Mouse (Mus musculus): ENCODE measurements around the gene Cdc42ep2. TPM values are rescaled to one million over a fixed set of nuclear protein-coding genes. Genes with fewer than 3 reads are reported as not detected.

Gene Cdc42ep2
- polyA plus RNA-seq, 1 experiment from 2014 or later: 13.5 TPM

GRCm38 (mm10) chr19:5954031-5954710, 29.6 kb upstream of the Cdc42ep2 start:
- no peak overlapping the region for H3K9ac ChIP-seq
- H3K36me3 ChIP-seq: peaks cover 42% of the 10 kb centered on the region
- WGBS: 71% methylated on average over 22 of the region's 22 CpGs
- no peak overlapping the region for H3K27ac ChIP-seq (replicated peaks)
- no peaks in the 10 kb centered on the region for H3K4me1 ChIP-seq (replicated peaks)
- no peak for ATAC-seq (ENCODE audit: low read depth)
- no peak overlapping the region for H3K4me2 ChIP-seq
- no peaks in the 10 kb centered on the region for H3K9me3 ChIP-seq
- H3K27me3 ChIP-seq: no peaks in the 10 kb centered on the region
- H3K4me3 ChIP-seq: no peak overlapping the region

DNA sequence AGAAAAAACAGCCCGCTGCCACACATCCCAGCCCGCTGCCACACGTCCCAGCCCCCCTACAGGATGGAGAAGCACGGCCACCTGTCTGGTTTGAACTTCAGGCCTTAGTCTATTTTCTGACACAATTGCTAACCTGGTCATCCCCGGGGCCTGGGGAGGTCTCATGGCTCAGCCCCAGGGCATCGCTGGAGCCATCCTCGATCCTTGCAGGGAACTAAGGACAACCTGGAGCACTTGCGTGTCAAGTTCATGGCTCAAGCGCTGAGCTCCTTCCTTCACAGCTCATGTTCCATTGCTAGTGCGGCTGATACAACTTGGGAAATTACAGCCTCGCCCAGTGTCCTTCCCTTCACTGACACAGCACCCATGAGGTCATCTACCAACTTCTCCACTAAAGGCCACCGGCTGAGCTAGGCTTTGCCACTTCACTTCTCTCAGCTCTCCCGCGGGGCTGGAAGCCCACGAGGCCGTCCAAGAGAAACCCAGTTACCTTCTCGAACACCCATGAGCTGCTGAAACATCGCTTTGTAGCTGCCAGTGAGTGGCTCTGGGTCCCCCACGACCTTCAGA, 28.7 kb upstream of the Cdc42ep2 start:
- ATAC-seq (ENCODE audit: low read depth): no peak

DNA sequence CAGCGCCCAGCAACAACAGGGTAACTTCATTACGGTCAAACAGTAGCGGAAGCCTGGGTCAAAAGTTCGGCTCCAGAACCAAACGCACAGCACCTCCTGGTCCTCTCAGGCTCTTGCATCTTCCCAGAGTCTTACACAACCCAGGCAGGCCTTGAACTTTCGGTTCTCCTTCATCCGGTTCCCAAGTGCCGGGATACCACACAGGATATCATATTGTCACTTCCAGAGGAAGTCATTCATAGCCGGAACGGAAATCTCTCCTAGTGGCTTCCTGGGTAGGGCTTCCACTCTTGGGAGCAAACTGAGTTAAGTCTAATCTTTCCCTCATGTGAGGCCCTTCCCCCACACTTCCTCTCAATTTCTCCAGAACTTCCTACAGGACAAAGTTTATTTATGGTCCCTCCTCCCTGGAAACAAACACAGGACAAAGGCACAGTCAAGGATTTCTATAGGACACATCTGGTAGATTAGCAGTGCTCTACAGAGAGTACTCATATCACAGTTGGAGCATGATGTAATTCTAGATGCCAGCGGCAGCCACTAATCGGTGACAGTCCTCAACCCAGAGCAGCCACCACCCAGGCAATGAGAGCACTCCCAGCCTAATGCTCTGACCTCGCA, 27.6 kb upstream of the Cdc42ep2 start:
- Histone ChIP-seq H3K27me3 (no peaks in the 10 kb centered on the region), H3K27ac (replicated peaks) (peak overlapping the region; percentile 38; the same call in 1 of the 2 replicates), H3K36me3 (peaks cover 47% of the 10 kb centered on the region), H3K4me1 (replicated peaks) (no peaks in the 10 kb centered on the region), H3K9me3 (no peaks in the 10 kb centered on the region), H3K9ac (no peak overlapping the region), H3K4me2 (no peak overlapping the region), H3K4me3 (no peak overlapping the region)
- 84% methylated on average over 13 of the region's 13 CpGs for WGBS
- no peak for ATAC-seq (ENCODE audit: low read depth)

More for the DNA sequence above, 28.7 kb upstream of the Cdc42ep2 start:
- no peak overlapping the region for H3K4me3 ChIP-seq
- peaks cover 42% of the 10 kb centered on the region for H3K36me3 ChIP-seq
- H3K9me3 ChIP-seq: no peaks in the 10 kb centered on the region
- no peak overlapping the region for H3K4me2 ChIP-seq
- H3K9ac ChIP-seq: no peak overlapping the region
- H3K27me3 ChIP-seq: no peaks in the 10 kb centered on the region
- H3K4me1 ChIP-seq (replicated peaks): no peaks in the 10 kb centered on the region
- 93% methylated on average over 19 of the region's 19 CpGs for WGBS
- H3K27ac ChIP-seq (replicated peaks): no peak overlapping the region

DNA sequence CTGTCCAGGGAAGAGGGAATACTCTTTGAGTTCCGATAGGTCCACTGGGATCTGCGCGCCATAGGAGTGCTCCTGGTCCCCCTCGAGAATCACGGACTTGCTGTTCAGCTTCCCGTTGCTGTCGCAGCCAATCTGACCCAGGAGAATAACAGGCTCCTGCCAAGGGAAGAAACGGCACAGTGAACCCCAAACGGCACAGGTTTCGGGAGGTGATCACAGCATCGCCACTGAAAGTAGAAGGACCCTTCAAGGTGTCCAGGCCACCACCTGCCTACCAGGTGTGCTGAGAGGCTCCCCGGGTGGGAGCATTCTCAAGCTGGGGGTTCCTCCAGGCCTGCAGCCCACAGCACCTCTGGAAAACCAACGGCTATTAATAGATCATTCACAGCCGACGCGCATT, 27.0 kb upstream of the Cdc42ep2 start:
- Histone ChIP-seq H3K27ac (replicated peaks) (no peak overlapping the region), H3K9me3 (no peaks in the 10 kb centered on the region), H3K9ac (no peak overlapping the region), H3K4me1 (replicated peaks) (no peaks in the 10 kb centered on the region), H3K27me3 (no peaks in the 10 kb centered on the region), H3K4me3 (no peak overlapping the region), H3K36me3 (peaks cover 47% of the 10 kb centered on the region), H3K4me2 (no peak overlapping the region)
- 93% methylated on average over 16 of the region's 16 CpGs for WGBS
- ATAC-seq (ENCODE audit: low read depth): no peak

DNA sequence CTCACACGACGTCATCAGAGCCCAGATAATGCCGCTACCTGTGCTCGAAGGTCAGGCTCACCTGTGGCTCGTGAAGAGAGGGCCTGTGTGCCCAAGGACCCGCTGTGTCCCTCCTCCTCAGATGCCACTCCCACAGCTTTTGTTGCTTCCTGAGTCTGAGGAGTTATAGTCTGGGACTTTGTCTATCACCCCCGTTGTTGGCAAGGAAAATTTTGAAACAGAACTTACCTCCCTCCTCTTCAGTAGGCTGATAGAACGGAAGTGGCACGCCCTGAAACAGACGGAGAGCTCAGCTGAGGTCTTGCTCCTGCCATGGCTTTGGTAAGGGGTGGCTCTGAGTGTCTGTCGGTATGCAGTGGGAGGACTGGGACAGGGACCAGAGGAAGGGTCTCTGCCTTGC, 25.6 kb upstream of the Cdc42ep2 start:
- no peaks in the 10 kb centered on the region for H3K9me3 ChIP-seq
- WGBS: 97% methylated on average over 11 of the region's 11 CpGs
- ATAC-seq (ENCODE audit: low read depth): no peak
- H3K4me3 ChIP-seq: no peak overlapping the region
- H3K27me3 ChIP-seq: no peaks in the 10 kb centered on the region
- H3K4me1 ChIP-seq (replicated peaks): 0 out of 2 replicates have a peak, but pooled peaks cover 3% of the 10 kb centered on the region
- no peak overlapping the region for H3K4me2 ChIP-seq
- no peak overlapping the region for H3K9ac ChIP-seq
- H3K27ac ChIP-seq (replicated peaks): no peak overlapping the region
- peaks cover 49% of the 10 kb centered on the region for H3K36me3 ChIP-seq

- H3K27ac ChIP-seq (replicated peaks): no peak overlapping the region
- H3K9ac ChIP-seq: no peak overlapping the region
- H3K4me3 ChIP-seq: no peak overlapping the region
- no peaks in the 10 kb centered on the region for H3K27me3 ChIP-seq
- H3K36me3 ChIP-seq: peaks cover 44% of the 10 kb centered on the region
- no peak overlapping the region for H3K4me2 ChIP-seq
- 87% methylated on average over 8 of the region's 8 CpGs for WGBS
- 0 out of 2 replicates have a peak, but pooled peaks cover 9% of the 10 kb centered on the region for H3K4me1 ChIP-seq (replicated peaks)
- H3K9me3 ChIP-seq: no peaks in the 10 kb centered on the region
- ATAC-seq (ENCODE audit: low read depth): no peak
Observed at GRCm38 (mm10) chr19:5945891-5946290, 21.3 kb upstream of the Cdc42ep2 start.

DNA sequence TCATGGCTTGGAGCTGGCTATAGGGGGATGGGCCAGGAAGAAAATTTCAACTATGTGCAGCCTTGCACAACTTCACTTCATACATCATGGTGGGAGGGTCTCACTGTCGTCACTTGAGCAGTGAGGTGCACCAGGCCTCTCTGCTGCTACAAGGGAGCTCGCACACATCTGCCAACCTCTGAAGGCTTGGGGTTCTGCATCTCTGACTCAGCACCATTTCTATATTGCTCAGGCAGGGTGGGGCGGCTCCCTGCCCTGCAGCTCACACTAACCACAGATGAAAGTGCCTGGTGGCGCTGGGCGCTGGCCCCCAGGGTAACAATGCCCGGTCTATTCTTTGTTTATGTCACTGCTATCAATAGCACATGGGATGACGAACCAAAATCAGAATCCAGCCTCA, 20.4 kb upstream of the Cdc42ep2 start:
- no peak overlapping the region for H3K4me2 ChIP-seq
- no peaks in the 10 kb centered on the region for H3K27me3 ChIP-seq
- H3K9me3 ChIP-seq: no peaks in the 10 kb centered on the region
- no peak overlapping the region for H3K4me3 ChIP-seq
- ATAC-seq (ENCODE audit: low read depth): no peak
- H3K4me1 ChIP-seq (replicated peaks): 0 out of 2 replicates have a peak, but pooled peaks cover 9% of the 10 kb centered on the region
- 80% methylated on average over 7 of the region's 7 CpGs for WGBS
- peaks cover 36% of the 10 kb centered on the region for H3K36me3 ChIP-seq
- H3K9ac ChIP-seq: no peak overlapping the region
- no peak overlapping the region for H3K27ac ChIP-seq (replicated peaks)

DNA sequence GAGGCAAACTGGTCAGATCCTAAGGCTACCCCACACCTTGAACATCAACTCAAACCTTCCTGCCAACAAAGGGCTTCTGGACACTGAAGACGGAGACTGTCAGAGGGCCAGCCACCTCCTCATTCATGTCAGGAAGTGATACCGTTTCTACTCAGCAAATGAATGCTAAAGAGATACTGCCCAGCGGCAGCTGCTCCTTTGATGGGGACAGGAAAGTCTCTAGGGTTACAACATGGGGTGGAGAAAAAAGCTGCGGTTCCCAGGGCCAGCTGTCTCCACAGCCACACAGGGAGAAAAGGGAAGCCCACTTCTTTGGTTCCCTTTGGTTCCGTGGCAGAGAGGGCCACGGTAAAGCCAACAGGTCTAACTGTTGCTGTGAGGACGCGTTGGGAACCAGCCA, 19.5 kb upstream of the Cdc42ep2 start:
- no peak for ATAC-seq (ENCODE audit: low read depth)
- Histone ChIP-seq H3K4me1 (replicated peaks) (peaks cover 14% of the 10 kb centered on the region; the same call in 1 of the 2 replicates), H3K27ac (replicated peaks) (no peak overlapping the region), H3K9ac (no peak overlapping the region), H3K36me3 (peaks cover 38% of the 10 kb centered on the region), H3K4me3 (no peak overlapping the region), H3K4me2 (no peak overlapping the region), H3K9me3 (no peaks in the 10 kb centered on the region), H3K27me3 (no peaks in the 10 kb centered on the region)
- 75% methylated on average over 8 of the region's 8 CpGs for WGBS

- Histone ChIP-seq H3K27ac (replicated peaks) (no peak overlapping the region), H3K9ac (no peak overlapping the region)
Observed at GRCm38 (mm10) chr19:5943404-5943803, 18.8 kb upstream of the Cdc42ep2 start.

GRCm38 (mm10) chr19:5942581-5942980, 18.0 kb upstream of the Cdc42ep2 start:
- peaks cover 23% of the 10 kb centered on the region for H3K4me1 ChIP-seq (replicated peaks)
- H3K27me3 ChIP-seq: no peaks in the 10 kb centered on the region
- H3K27ac ChIP-seq (replicated peaks): no peak overlapping the region
- H3K4me3 ChIP-seq: no peak overlapping the region
- no peak for ATAC-seq (ENCODE audit: low read depth)
- H3K9ac ChIP-seq: no peak overlapping the region
- H3K4me2 ChIP-seq: no peak overlapping the region
- H3K9me3 ChIP-seq: no peaks in the 10 kb centered on the region
- H3K36me3 ChIP-seq: peaks cover 26% of the 10 kb centered on the region
- 93% methylated on average over 7 of the region's 7 CpGs for WGBS

More at GRCm38 (mm10) chr19:5943404-5943803, 18.8 kb upstream of the Cdc42ep2 start:
- 92% methylated on average over 15 of the region's 15 CpGs for WGBS
- Histone ChIP-seq H3K4me2 (no peak overlapping the region), H3K36me3 (peaks cover 34% of the 10 kb centered on the region), H3K4me3 (no peak overlapping the region), H3K9me3 (no peaks in the 10 kb centered on the region), H3K27me3 (no peaks in the 10 kb centered on the region), H3K4me1 (replicated peaks) (peaks cover 15% of the 10 kb centered on the region)
- no peak for ATAC-seq (ENCODE audit: low read depth)

DNA sequence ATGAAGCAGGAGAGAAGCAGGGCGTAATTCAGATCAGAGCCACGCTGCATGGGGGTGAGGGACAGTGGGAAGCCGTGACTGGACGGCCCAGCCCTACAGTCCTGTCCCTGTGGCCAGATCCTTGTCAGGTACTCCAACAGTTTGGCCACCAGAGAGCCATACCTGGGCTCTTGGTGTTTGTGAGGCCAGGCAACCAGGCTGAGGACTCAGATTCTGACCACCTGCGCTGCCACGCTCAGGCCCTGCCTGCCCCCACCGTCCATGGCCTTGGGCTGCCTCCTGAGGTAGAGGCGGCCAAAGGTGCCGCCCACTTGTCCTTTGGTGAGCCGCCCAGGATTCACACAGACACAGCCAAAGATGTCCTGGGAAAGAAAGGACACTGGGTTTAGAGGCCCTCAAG, 16.0 kb upstream of the Cdc42ep2 start:
- 0 out of 2 replicates have a peak overlapping the region, but pooled peaks have one; percentile 2 for H3K27ac ChIP-seq (replicated peaks)
- H3K4me1 ChIP-seq (replicated peaks): peaks cover 30% of the 10 kb centered on the region
- no peak overlapping the region for H3K4me3 ChIP-seq
- H3K27me3 ChIP-seq: no peaks in the 10 kb centered on the region
- ATAC-seq (ENCODE audit: low read depth): no peak
- no peaks in the 10 kb centered on the region for H3K9me3 ChIP-seq
- peaks cover 23% of the 10 kb centered on the region for H3K36me3 ChIP-seq
- 95% methylated on average over 10 of the region's 10 CpGs for WGBS
- no peak overlapping the region for H3K9ac ChIP-seq
- no peak overlapping the region for H3K4me2 ChIP-seq

- Histone ChIP-seq H3K27me3 (no peaks in the 10 kb centered on the region), H3K4me2 (no peak overlapping the region), H3K36me3 (peaks cover 21% of the 10 kb centered on the region), H3K9me3 (no peaks in the 10 kb centered on the region), H3K27ac (replicated peaks) (peak overlapping the region; percentile 70), H3K4me1 (replicated peaks) (peaks cover 27% of the 10 kb centered on the region), H3K4me3 (no peak overlapping the region), H3K9ac (no peak overlapping the region)
- 65% methylated on average over 4 of the region's 4 CpGs for WGBS
- ATAC-seq (ENCODE audit: low read depth): 0 out of 2 replicates have a peak, but pooled peaks have one; percentile 13
Observed at GRCm38 (mm10) chr19:5940173-5940572, 15.6 kb upstream of the Cdc42ep2 start.

Data from neural tube, embryonic 13.5 days (tissue).